Mouse (Mus musculus): ENCODE measurements around the gene Prpf3. TPM values are rescaled to one million over a fixed set of nuclear protein-coding genes. Genes with fewer than 3 reads are reported as not detected.
"Not testable (repeated sequence)": the region's sequence is repeated elsewhere in the genome, so short reads cannot be mapped to it uniquely, and the experiment has no call there.

The Prpf3 gene
- polyA plus RNA-seq, 2 experiments from 2014 or later = 31.7 to 44.5 TPM

- ATAC-seq = peak; percentile 22
These were observed 37.0 kb downstream of the Prpf3 start, which contains the start of gene Rprd2 for GRCm38 (mm10) chr3:95818571-95819288. Gene Rprd2, minus strand, starts transcription at chr3:95818863.

- ATAC-seq = no peak
These were observed 37.6 kb downstream of the Prpf3 start for GRCm38 (mm10) chr3:95818026-95818511.

- no peak for ATAC-seq
These were observed 39.0 kb downstream of the Prpf3 start for GRCm38 (mm10) chr3:95816681-95817080.

GRCm38 (mm10) chr3:95808384-95808783, 47.3 kb downstream of the Prpf3 start:
- ATAC-seq = no peak

GRCm38 (mm10) chr3:95807630-95808029, 48.1 kb downstream of the Prpf3 start:
- not testable (repeated sequence) for ATAC-seq

GRCm38 (mm10) chr3:95806677-95807076, 49.0 kb downstream of the Prpf3 start:
- no peak for ATAC-seq

- no peak for ATAC-seq
These were observed 51.8 kb downstream of the Prpf3 start for GRCm38 (mm10) chr3:95803851-95804250.

- ATAC-seq = no peak
These were observed 56.9 kb downstream of the Prpf3 start for GRCm38 (mm10) chr3:95798756-95799155.

GRCm38 (mm10) chr3:95794299-95794698, 61.4 kb downstream of the Prpf3 start:
- no peak for ATAC-seq

- ATAC-seq = no peak
These were observed 62.0 kb downstream of the Prpf3 start for GRCm38 (mm10) chr3:95793662-95794061.

GRCm38 (mm10) chr3:95785501-95785900, 70.2 kb downstream of the Prpf3 start:
- no peak for ATAC-seq

Other genes with a start within 250 kb of the Prpf3 start
- gene Ensa, start 230.9 kb downstream of the Prpf3 start, polyA plus RNA-seq (2017; shearing (Covaris generic)) = 10 to 100 TPM; 67.7 to 82.4 TPM
- gene Mcl1, start 197.1 kb downstream of the Prpf3 start, polyA plus RNA-seq (2017; shearing (Covaris generic)) = 10 to 100 TPM; 62.9 to 76.7 TPM
- 1 to 10 TPM; 3.2 to 3.5 TPM for gene Adamtsl4, start 168.0 kb downstream of the Prpf3 start, polyA plus RNA-seq (2017; shearing (Covaris generic))
- 100 to 1,000 TPM; 115 to 149 TPM for gene Ecm1, start 116.3 kb downstream of the Prpf3 start, polyA plus RNA-seq (2017; shearing (Covaris generic))
- 10 to 100 TPM; 67.4 to 73.6 TPM for gene Tars2, start 95.7 kb downstream of the Prpf3 start, polyA plus RNA-seq (2017; shearing (Covaris generic))
- 10 to 100 TPM; 22.7 to 26.4 TPM for gene Rprd2, start 37.0 kb downstream of the Prpf3 start, polyA plus RNA-seq (2017; shearing (Covaris generic))
- 100 to 1,000 TPM; 334 to 354 TPM for gene Mrps21, start 15.6 kb upstream of the Prpf3 start, polyA plus RNA-seq (2017; shearing (Covaris generic))
- 1 to 10 TPM; 4.4 to 7.0 TPM for gene Ciart, start 26.4 kb upstream of the Prpf3 start, polyA plus RNA-seq (2017; shearing (Covaris generic))
- gene BC028528, start 36.1 kb upstream of the Prpf3 start, polyA plus RNA-seq (2017; shearing (Covaris generic)) = 1 to 10 TPM; 1.2 to 1.5 TPM
- gene Aph1a, start 38.1 kb upstream of the Prpf3 start, polyA plus RNA-seq (2017; shearing (Covaris generic)) = 10 to 100 TPM; 32.2 to 44.2 TPM
- gene Car14, start 48.8 kb upstream of the Prpf3 start, polyA plus RNA-seq (2017; shearing (Covaris generic)) = not detected
- 100 to 1,000 TPM; 162 to 218 TPM for gene Anp32e, start 73.4 kb upstream of the Prpf3 start, polyA plus RNA-seq (2017; shearing (Covaris generic))
- gene Plekho1, start 140.1 kb upstream of the Prpf3 start, polyA plus RNA-seq (2017; shearing (Covaris generic)) = 10 to 100 TPM in 1 of 2 experiments, 1 to 10 TPM in 1; 7.5 to 12.8 TPM
- 10 to 100 TPM; 18.8 to 22.7 TPM for gene Vps45, start 202.6 kb upstream of the Prpf3 start, polyA plus RNA-seq (2017; shearing (Covaris generic))
- 10 to 100 TPM in 1 of 2 experiments, 1 to 10 TPM in 1; 8.0 to 12.0 TPM for gene Otud7b, start 248.6 kb upstream of the Prpf3 start, polyA plus RNA-seq (2017; shearing (Covaris generic))

Data from activated CD4-positive, CD25-positive, alpha-beta regulatory T cell, adult 4 months (primary cell).